Mouse (Mus musculus): ENCODE results near the gene Tmem229b.
A peak's percentile ranks its signal among the peaks of the same experiment; 100 is the strongest.
"Not testable (repeated sequence)": the region's sequence is repeated elsewhere in the genome, so short reads cannot be mapped to it uniquely, and the experiment has no call there.

The Tmem229b gene

DNA sequence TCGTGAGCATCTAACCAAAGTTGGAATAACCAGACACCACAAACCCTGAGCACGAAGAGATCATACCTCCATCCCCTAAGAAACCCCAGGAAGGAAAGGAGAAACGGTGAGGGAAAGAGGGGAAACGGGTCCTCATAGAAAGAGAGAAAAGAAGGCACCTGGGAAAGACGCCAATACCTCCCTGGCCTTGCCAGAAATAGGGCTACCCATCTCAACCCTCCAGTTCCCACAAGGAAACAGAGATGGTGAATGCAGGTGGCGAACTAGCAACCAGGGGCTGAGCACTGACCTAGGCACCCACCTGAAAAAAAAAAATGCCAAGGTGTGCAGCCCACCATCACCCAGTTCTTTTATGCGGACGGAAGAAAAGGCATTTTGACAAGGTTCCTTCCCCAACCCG lies 1.4 kb downstream of the Tmem229b start:
- DNase-seq (ENCODE audit: low spot score) = no peak

- DNase-seq (ENCODE audit: low spot score) = no peak
These were observed 2.0 kb downstream of the Tmem229b start for GRCm38 (mm10) chr12:79005456-79005855.

DNA sequence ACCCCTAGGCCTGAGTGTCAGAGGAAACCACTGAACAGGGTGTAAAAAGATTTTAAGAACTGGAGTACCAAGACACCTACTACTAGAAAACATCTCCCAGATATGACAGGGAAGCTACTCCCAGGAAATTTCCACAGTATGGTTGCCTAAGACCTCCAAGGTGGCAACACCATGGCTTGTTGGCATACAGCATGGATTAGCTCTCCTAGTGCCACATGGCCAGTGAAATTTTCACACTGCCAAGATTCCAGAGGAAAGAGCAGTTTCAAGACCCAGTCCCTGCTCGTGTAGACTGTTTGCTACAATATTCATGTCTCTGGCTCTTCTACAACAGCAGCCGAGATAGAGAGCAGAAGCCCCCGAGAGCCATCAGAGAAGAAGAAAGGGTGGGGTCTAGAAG lies 4.4 kb downstream of the Tmem229b start:
- no peak for DNase-seq (ENCODE audit: low spot score)

GRCm38 (mm10) chr12:79002406-79002805 lies 5.0 kb downstream of the Tmem229b start:
- no peak for DNase-seq (ENCODE audit: low spot score)

DNA sequence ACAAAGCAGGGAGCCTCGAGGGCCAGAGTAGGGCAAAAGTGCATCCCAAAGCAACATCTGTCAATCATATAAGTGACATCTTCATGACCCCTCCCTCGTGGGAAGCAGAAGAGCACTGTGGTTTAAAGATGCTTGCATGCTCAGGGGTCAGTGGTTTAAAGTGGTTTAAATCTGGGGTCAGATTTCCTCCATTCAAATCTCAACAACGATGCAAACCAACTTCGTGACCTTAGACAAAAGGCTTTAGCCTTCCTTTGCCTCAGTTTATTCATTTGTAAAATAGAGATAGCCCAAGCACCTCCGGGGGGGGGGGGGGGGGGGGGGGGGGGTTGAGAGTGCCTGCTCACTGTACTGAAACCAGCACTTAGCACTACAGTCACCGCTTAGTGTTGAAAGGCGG lies 10.7 kb downstream of the Tmem229b start:
- DNase-seq (ENCODE audit: low spot score) = no peak

GRCm38 (mm10) chr12:78996271-78996670 lies 11.2 kb downstream of the Tmem229b start:
- no peak for DNase-seq (ENCODE audit: low spot score)

DNA sequence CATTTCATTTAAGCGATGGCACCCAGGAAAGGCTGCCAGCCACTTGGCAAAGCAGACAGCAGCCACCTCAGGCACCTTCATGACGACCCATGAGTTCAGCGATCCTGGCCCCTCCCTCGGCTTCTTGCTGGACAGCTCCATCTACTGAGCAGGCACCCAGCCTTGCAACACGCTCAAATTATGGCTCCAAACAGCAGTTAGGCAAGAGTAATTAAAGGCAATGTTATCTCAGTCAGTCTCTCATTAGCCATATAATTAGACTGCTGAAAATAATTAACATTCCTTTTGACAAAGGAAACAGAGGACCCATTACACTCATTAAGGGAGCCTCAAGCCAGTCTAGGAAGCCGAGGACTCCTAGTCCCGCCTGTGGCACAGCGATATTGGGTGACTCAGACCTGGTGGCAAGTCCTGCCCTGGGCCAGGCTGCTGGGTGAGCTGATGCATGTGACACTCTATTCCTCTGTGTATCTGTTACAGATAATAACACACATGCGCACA lies 19.8 kb downstream of the Tmem229b start:
- DNase-seq (ENCODE audit: low spot score) = no peak

DNA sequence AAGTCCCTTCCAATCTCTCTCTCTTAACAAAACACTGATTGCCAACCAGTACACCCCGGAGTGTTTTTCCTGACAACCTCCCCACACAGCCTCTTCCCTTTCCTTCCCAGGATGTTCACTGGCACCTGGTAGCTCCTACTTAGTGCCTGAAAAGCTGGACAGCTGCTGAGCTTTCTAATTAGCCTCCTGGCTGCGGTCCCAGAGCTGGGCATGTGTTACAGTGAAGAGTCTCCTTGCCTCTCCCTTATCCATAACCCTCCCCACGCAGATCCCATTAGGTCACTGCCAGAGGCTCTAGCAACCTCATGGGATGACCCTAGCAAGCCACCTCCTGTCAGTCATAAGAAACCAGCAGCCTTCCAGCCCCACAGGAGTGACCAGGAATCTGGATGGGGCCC lies 23.4 kb downstream of the Tmem229b start:
- no peak for DNase-seq (ENCODE audit: low spot score)

GRCm38 (mm10) chr12:78983296-78984034 lies 24.0 kb downstream of the Tmem229b start:
- DNase-seq (ENCODE audit: low spot score) = no peak

- DNase-seq (ENCODE audit: low spot score) = no peak
These were observed 25.2 kb downstream of the Tmem229b start for GRCm38 (mm10) chr12:78981938-78982825.

DNA sequence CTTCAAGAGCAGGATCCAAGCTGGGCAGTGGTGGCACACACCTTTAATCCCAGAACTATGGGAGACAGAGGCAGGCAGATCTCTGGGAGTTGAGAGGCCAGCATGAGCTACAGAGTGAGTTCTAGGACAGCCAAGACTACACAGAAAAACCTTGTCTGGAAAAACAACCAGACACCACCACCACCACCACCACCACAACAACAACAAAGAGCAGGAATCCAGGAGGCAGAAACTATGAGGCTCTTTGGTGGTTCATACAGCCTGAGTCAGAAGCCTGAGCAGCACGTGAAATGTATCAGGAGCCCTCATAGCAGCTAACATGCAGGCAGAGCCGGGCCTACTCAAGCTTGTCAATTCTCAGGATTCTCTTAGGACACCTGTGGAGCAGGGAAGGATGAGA lies 26.3 kb downstream of the Tmem229b start:
- DNase-seq (ENCODE audit: low spot score) = peak; percentile 48

- peak; percentile 81 for DNase-seq (ENCODE audit: low spot score)
These were observed 26.7 kb downstream of the Tmem229b start for GRCm38 (mm10) chr12:78980683-78981091.

GRCm38 (mm10) chr12:78977552-78977951 lies 29.9 kb downstream of the Tmem229b start:
- DNase-seq (ENCODE audit: low spot score) = no peak

GRCm38 (mm10) chr12:78977078-78977477 lies 30.3 kb downstream of the Tmem229b start:
- no peak for DNase-seq (ENCODE audit: low spot score)

- no peak for DNase-seq (ENCODE audit: low spot score)
These were observed 31.6 kb downstream of the Tmem229b start for GRCm38 (mm10) chr12:78975836-78976235.

DNA sequence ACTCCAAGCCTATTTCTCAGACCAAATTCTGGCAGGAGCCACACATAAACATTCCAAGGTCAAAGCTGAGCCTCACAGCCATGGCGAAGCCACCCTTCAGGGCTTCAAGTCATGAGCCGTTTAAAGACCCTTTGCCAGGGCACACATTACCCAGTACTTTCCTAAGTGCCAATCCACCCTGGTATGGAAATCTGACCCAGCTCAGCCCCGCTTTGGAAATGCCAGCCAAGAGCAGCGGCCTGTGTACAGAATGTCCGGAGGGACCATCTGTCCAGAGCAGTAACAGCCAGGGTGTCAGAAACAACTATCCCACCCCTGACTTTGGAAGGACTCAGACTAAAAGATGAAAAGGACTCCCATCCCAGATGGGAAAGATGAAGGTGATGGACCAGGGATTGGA lies 32.7 kb downstream of the Tmem229b start:
- DNase-seq (ENCODE audit: low spot score) = no peak

GRCm38 (mm10) chr12:78973779-78974178 lies 33.6 kb downstream of the Tmem229b start:
- DNase-seq (ENCODE audit: low spot score) = no peak

DNA sequence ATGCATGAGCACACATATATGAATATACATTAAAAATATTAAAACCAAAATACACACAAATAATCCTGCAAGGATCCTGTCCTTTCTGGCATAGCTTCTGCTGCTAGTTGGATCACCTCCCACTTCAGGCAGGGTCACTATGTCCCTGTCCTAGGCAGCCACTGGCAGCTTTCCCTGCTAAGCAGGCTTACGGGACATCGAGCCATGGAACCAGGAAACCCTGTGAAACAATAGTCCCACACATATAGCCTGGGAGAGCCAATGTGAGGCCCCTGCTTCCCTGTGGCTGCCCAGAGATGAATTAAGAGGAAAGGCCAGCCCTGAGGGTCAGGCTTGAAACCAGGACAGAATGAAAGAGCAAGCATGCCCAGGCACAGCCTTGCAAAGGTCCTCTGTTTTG lies 35.8 kb downstream of the Tmem229b start:
- no peak for DNase-seq (ENCODE audit: low spot score)

GRCm38 (mm10) chr12:78970725-78971124 lies 36.7 kb downstream of the Tmem229b start:
- no peak for DNase-seq (ENCODE audit: low spot score)

GRCm38 (mm10) chr12:78964496-78964895 lies 42.9 kb downstream of the Tmem229b start:
- not testable (repeated sequence) for DNase-seq (ENCODE audit: low spot score)

DNA sequence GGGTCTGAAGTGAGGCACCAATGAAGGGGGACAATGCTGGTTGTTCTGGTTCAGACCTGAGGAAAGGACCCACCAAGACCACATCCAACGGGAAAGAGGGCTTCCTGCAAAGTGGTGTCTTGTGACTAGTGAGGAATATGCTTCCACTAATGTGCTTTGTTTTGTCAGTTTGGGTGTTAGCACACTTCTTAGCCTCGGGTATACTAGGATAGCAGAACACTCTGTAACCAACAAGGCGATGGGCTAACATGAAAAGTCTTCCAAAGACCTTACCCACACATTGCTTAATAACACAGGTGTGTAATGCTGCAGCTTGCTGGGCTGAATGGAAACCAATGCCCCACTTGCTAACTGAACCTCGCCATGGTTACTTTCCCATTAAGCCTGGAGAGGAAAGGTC lies 51.0 kb downstream of the Tmem229b start:
- no peak for DNase-seq (ENCODE audit: low spot score)

DNA sequence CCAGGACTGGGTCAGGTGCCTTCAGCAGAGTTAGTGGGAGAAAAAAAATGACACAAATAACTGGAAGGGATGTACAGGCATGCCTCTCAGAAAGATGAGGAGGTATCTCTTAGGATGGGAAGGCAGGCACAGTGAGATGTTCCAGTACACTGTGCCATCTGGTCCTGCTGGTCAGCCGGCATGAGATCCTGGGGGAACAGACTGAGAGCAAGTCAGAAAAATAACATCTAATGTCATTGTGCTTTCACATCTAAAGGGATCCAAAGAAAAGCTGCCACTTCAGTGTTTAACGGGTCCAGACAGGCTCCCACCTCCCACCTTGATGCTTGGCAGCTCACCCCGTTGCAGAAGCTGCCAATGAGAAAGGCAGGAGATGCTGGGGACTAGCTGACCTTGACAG lies 54.9 kb downstream of the Tmem229b start:
- DNase-seq (ENCODE audit: low spot score) = no peak

DNA sequence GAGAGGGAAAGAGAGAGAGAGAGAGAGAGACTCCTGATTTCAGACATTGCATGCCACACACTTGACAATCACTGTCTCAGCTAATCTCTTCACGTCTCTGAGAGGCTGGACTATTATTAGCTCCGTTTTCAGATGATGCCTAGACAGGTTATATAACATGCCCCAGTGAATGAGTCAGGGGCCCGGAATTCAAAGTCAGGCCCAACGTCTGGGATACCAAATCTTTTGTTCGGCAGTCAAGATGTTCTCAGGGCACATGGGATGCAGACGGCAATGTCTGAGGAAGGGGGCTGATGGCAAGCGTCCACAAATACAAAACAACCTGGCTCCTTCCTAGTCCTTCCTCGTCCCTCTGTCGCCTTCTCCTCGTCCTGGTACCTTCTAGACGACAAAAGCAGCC lies 55.4 kb downstream of the Tmem229b start:
- DNase-seq (ENCODE audit: low spot score) = no peak
